Mouse (Mus musculus) spleen, adult 2 months (tissue): Measurements from ENCODE around the gene Mdfi.

Experiments
- CTCF ChIP-seq: fragments of 200-500 bp; IDR thresholded peaks from 2 replicates; pipeline ENCODE4 v1.5.1; 2011; ENCODE audit warnings: mild to moderate bottlenecking, inconsistent platforms; ENCODE audit not compliant: insufficient read depth, insufficient read length, insufficient replicate concordance; ENCODE audit errors: extremely low read depth
- POLR2A ChIP-seq: fragments of 200-500 bp; IDR thresholded peaks from 2 replicates; pipeline ENCODE4 v1.6.1; 2011; ENCODE audit warnings: low read depth, low read length, inconsistent platforms

GRCm38 (mm10) chr17:47866037-47866436 is 31.5 kb upstream of the Mdfi start:
- TF ChIP-seq CTCF = no peak
- TF ChIP-seq POLR2A = no peak
